Mouse (Mus musculus) limb, embryonic 13.5 days (tissue): ENCODE data around the gene Ccr4. TPM values are rescaled to one million over a fixed set of nuclear protein-coding genes. Genes with fewer than 3 reads are reported as not detected.

Source experiments
- polyA plus RNA-seq: library from polyadenylated mRNA; unstranded; fragments of >200 nt; fragmentation: Nextera tagmentation; extraction: Ambion mirVana; gene quantifications from 2 replicates; pipeline ENCODE4 v1.2.1, GENCODE M21; 2015

Gene Ccr4
- polyA plus RNA-seq, 1 experiment from 2014 or later = not detected

Other genes starting within 250 kb of the Ccr4 start
- gene Bcl2a1c, start 174.8 kb downstream of the Ccr4 start, polyA plus RNA-seq = not detected in 2 replicates
- 161 TPM in 2 replicates for gene Crtap, start 114.2 kb downstream of the Ccr4 start, polyA plus RNA-seq
- gene Glb1, start 103.8 kb downstream of the Ccr4 start, polyA plus RNA-seq = 29.7 and 32.2 TPM in 2 replicates
- 9.4 and 9.6 TPM in 2 replicates for gene Tmppe, start 103.8 kb downstream of the Ccr4 start, polyA plus RNA-seq
- 0.37 and 0.42 TPM in 2 replicates for gene C130032M10Rik, start 10.8 kb upstream of the Ccr4 start, polyA plus RNA-seq
- gene Trim71, start 59.5 kb upstream of the Ccr4 start, polyA plus RNA-seq = 0.62 and 0.91 TPM in 2 replicates
- gene Cnot10, start 135.3 kb upstream of the Ccr4 start, polyA plus RNA-seq = 75.1 and 75.9 TPM in 2 replicates
- gene Dync1li1, start 183.9 kb upstream of the Ccr4 start, polyA plus RNA-seq = 65.7 and 67.8 TPM in 2 replicates
- gene Cmtm6, start 226.2 kb upstream of the Ccr4 start, polyA plus RNA-seq = 28.9 and 32.0 TPM in 2 replicates